Mouse (Mus musculus): ENCODE measurements at regions not wholly inside any gene's neighbourhood (a gene's known extent, or its start where the extent isn't known, plus 50 kb on each side); places are given as distances from the start of the nearest gene placed in this dataset.

DNA sequence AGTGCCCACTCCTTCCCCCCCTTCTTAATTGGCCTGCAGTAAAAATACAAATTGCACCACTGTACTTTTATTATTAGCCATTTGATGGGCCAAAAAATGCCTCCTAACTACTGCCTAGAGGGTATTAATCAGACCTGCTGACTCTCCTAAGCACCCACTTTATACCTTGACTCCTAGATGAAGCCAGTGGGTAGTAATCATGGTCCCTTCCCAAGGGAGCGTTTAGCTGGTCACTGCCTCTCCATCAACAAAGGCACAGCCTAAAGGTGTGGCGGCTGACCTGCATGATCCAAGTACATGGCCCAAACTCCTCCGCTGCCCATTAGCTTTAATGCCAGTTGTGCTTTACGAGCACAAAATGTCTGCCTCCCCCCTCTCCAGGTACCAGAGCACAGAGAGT is 296.9 kb upstream of the Noct start:
- H3K4me3 ChIP-seq (ENCODE audit: insufficient read depth, low read length) = no peak overlapping the region
- no peaks in the 10 kb centered on the region for H3K4me1 ChIP-seq (ENCODE audit: control insufficient read depth, insufficient read depth, low read length)
- no peak overlapping the region for H3K27ac ChIP-seq (ENCODE audit: insufficient read depth, low read depth, low read length)
- TF ChIP-seq CTCF (IDR thresholded peaks at IDR 0.05; ENCODE audit: low read depth, low read length) (no peak), POLR2A (IDR thresholded peaks at IDR 0.05; ENCODE audit: borderline replicate concordance, low read depth, low read length) (no peak)

GRCm38 (mm10) chr3:50929013-50929412 is 295.2 kb upstream of the Noct start:
- Histone ChIP-seq H3K4me3 (ENCODE audit: insufficient read depth, low read length) (no peak overlapping the region), H3K4me1 (ENCODE audit: control insufficient read depth, insufficient read depth, low read length) (no peaks in the 10 kb centered on the region), H3K27ac (ENCODE audit: insufficient read depth, low read depth, low read length) (no peak overlapping the region)
- TF ChIP-seq POLR2A (IDR thresholded peaks at IDR 0.05; ENCODE audit: borderline replicate concordance, low read depth, low read length) = no peak
- no peak for TF ChIP-seq CTCF (IDR thresholded peaks at IDR 0.05; ENCODE audit: low read depth, low read length)

GRCm38 (mm10) chr3:50932397-50933089 is 291.7 kb upstream of the Noct start:
- TF ChIP-seq POLR2A (IDR thresholded peaks at IDR 0.05; ENCODE audit: borderline replicate concordance, low read depth, low read length) = no peak
- no peak for TF ChIP-seq CTCF (IDR thresholded peaks at IDR 0.05; ENCODE audit: low read depth, low read length)
- Histone ChIP-seq H3K4me1 (ENCODE audit: control insufficient read depth, insufficient read depth, low read length) (no peaks in the 10 kb centered on the region), H3K4me3 (ENCODE audit: insufficient read depth, low read length) (no peak overlapping the region), H3K27ac (ENCODE audit: insufficient read depth, low read depth, low read length) (no peak overlapping the region)

DNA sequence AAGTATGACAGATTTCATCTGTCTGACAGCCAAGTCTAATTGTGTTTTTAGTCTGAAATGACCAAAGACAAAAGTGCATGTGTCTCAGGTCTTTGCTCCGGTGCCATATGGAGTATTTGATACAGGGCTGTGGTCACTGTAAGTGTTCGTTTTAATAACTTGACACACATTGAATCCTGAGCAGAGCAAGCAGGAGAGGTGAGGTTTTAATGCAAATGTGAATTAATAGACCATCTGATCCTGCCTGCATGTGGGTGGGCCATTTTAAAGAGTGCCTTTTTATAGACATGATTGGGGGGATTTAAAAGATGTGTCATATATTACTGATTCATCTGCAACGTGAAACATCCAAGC is 291.2 kb upstream of the Noct start:
- H3K4me3 ChIP-seq (ENCODE audit: insufficient read depth, low read length) = no peak overlapping the region
- no peaks in the 10 kb centered on the region for H3K4me1 ChIP-seq (ENCODE audit: control insufficient read depth, insufficient read depth, low read length)
- TF ChIP-seq CTCF (IDR thresholded peaks at IDR 0.05; ENCODE audit: low read depth, low read length) = no peak
- no peak for TF ChIP-seq POLR2A (IDR thresholded peaks at IDR 0.05; ENCODE audit: borderline replicate concordance, low read depth, low read length)
- no peak overlapping the region for H3K27ac ChIP-seq (ENCODE audit: insufficient read depth, low read depth, low read length)

DNA sequence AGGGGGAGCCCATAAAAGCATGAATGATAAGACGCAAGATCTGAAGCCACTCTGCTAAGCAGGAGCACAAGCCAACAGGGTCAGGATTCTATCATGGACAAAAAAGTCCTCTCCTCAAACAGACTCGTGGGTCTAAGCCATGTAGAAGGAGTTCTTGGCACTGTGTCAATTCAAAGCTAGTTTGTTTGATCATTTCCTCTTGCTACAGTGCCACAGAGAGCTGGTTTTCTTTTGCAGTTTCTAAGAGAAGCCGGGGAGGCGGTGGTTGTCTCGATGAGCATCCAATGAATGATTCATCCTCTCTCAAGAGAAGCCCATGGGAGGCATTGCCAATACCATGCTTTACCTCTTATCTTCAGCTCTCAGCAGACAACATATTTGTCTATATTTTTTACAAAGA is 284.6 kb upstream of the Noct start:
- Histone ChIP-seq H3K4me1 (ENCODE audit: control insufficient read depth, insufficient read depth, low read length) (no peaks in the 10 kb centered on the region), H3K4me3 (ENCODE audit: insufficient read depth, low read length) (no peak overlapping the region), H3K27ac (ENCODE audit: insufficient read depth, low read depth, low read length) (no peak overlapping the region)
- TF ChIP-seq CTCF (IDR thresholded peaks at IDR 0.05; ENCODE audit: low read depth, low read length) (no peak), POLR2A (IDR thresholded peaks at IDR 0.05; ENCODE audit: borderline replicate concordance, low read depth, low read length) (no peak)

DNA sequence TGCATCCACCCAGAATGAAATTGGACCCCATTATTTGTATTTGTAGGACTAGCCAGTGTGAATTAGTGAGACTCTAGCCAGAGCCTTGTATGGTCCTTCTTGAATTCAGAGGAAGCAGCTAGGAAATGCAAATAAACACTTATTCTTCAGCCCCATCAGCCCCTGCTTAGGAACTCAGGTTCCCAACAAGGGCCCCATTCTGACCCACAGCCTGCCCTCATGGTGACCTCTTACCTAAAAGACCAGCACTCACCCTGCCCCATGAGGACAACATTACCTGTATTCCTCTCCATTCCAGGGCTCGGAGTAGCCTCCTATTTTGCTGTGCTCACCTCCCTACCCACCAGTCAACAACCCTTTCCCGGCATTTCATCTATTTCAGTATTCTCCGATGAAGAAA is 283.6 kb upstream of the Noct start:
- TF ChIP-seq POLR2A (IDR thresholded peaks at IDR 0.05; ENCODE audit: borderline replicate concordance, low read depth, low read length) (no peak), CTCF (IDR thresholded peaks at IDR 0.05; ENCODE audit: low read depth, low read length) (no peak)
- Histone ChIP-seq H3K4me1 (ENCODE audit: control insufficient read depth, insufficient read depth, low read length) (no peaks in the 10 kb centered on the region), H3K27ac (ENCODE audit: insufficient read depth, low read depth, low read length) (no peak overlapping the region), H3K4me3 (ENCODE audit: insufficient read depth, low read length) (no peak overlapping the region)

GRCm38 (mm10) chr3:50953456-50953855 is 270.8 kb upstream of the Noct start:
- H3K4me3 ChIP-seq (ENCODE audit: insufficient read depth, low read length) = no peak overlapping the region
- TF ChIP-seq CTCF (IDR thresholded peaks at IDR 0.05; ENCODE audit: low read depth, low read length) = no peak
- no peak for TF ChIP-seq POLR2A (IDR thresholded peaks at IDR 0.05; ENCODE audit: borderline replicate concordance, low read depth, low read length)

GRCm38 (mm10) chr3:50970386-50970785 is 253.9 kb upstream of the Noct start:
- TF ChIP-seq POLR2A (IDR thresholded peaks at IDR 0.05; ENCODE audit: borderline replicate concordance, low read depth, low read length) (no peak), CTCF (IDR thresholded peaks at IDR 0.05; ENCODE audit: low read depth, low read length) (no peak)
- Histone ChIP-seq H3K4me1 (ENCODE audit: control insufficient read depth, insufficient read depth, low read length) (no peaks in the 10 kb centered on the region), H3K4me3 (ENCODE audit: insufficient read depth, low read length) (no peak overlapping the region), H3K27ac (ENCODE audit: insufficient read depth, low read depth, low read length) (no peak overlapping the region)

More at GRCm38 (mm10) chr3:50953456-50953855, 270.8 kb upstream of the Noct start:
- Histone ChIP-seq H3K27ac (ENCODE audit: insufficient read depth, low read depth, low read length) (no peak overlapping the region), H3K4me1 (ENCODE audit: control insufficient read depth, insufficient read depth, low read length) (no peaks in the 10 kb centered on the region)

GRCm38 (mm10) chr3:50973081-50973480 is 251.2 kb upstream of the Noct start:
- Histone ChIP-seq H3K4me1 (ENCODE audit: control insufficient read depth, insufficient read depth, low read length) (no peaks in the 10 kb centered on the region), H3K4me3 (ENCODE audit: insufficient read depth, low read length) (no peak overlapping the region), H3K27ac (ENCODE audit: insufficient read depth, low read depth, low read length) (no peak overlapping the region)
- TF ChIP-seq CTCF (IDR thresholded peaks at IDR 0.05; ENCODE audit: low read depth, low read length) (no peak), POLR2A (IDR thresholded peaks at IDR 0.05; ENCODE audit: borderline replicate concordance, low read depth, low read length) (no peak)

DNA sequence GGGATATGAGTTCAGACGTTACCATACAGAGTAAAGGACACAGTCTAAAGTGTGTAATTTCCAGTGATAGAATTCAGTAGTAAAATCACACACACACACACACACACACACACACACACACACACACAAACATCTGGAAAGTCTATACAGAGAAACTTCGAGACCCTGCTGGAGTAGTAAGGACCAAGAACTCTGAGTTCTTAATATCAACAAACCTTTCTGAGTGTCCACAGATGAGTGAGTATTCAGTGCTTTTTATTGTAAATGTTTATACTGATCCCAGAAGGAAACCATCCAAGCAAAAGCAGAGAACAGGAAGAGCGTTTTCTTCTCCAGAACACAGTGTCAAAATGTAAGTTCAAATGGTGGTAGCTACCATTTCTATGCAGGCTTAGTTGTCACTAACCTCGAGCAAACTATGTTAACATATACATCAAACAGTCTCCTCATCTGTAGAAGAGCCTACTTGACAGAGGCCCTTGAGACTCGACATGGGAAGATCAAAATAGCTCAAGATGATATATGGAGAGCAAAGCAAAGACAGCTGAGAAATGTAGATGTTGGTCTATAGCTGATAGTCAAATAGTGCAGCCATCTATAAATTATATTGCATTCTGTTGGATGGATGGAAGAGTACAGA is 248.0 kb upstream of the Noct start:
- H3K4me3 ChIP-seq (ENCODE audit: insufficient read depth, low read length) = no peak overlapping the region
- H3K4me1 ChIP-seq (ENCODE audit: control insufficient read depth, insufficient read depth, low read length) = no peaks in the 10 kb centered on the region
- no peak overlapping the region for H3K27ac ChIP-seq (ENCODE audit: insufficient read depth, low read depth, low read length)
- TF ChIP-seq CTCF (IDR thresholded peaks at IDR 0.05; ENCODE audit: low read depth, low read length) (no peak), POLR2A (IDR thresholded peaks at IDR 0.05; ENCODE audit: borderline replicate concordance, low read depth, low read length) (no peak)

All from bone marrow macrophage, adult 2 months (primary cell).